Mouse (Mus musculus): ENCODE results near the gene Stom. TPM values are rescaled to one million over a fixed set of nuclear protein-coding genes. Genes with fewer than 3 reads are reported as not detected.

Stom gene
- polyA plus RNA-seq, 1 experiment from 2014 or later, result 15.4 TPM

DNA sequence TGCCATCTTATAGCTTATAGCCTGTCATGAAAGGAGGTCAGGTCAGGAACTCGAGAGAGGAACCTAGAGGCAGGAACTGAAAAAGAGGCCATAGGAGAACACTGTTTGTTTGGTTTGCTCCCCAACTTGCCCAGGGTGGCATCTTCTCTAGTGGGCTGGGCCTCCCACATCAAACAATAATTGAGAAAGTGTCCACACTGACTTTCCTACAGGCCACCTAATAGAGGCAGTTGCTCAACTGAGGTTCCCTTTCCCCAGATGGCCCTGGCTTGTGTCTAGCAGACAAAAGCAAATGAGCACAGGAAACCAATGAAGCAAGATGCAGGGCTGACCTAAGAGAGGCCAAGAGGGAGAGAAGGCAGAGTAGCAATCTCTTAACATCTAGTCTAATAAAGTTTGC, 28.6 kb downstream of the Stom start:
- H3K27me3 ChIP-seq (ENCODE audit: control insufficient read depth, insufficient read depth, low read length), result no peaks in the 10 kb centered on the region
- 68% methylated on average over 1 of the region's 1 CpGs for WGBS
- no peak for DNase-seq (ENCODE audit: low spot score, missing footprints)
- no peak overlapping the region for H3K9ac ChIP-seq (ENCODE audit: low read length)
- H3K36me3 ChIP-seq (ENCODE audit: control insufficient read depth, insufficient read depth, low read length), result no peaks in the 10 kb centered on the region
- no peak overlapping the region for H3K27ac ChIP-seq (ENCODE audit: low read depth, low read length)
- no peak overlapping the region for H3K4me2 ChIP-seq
- no peaks in the 10 kb centered on the region for H3K9me3 ChIP-seq (ENCODE audit: control insufficient read depth, low read length)
- no peak overlapping the region for H3K4me3 ChIP-seq (ENCODE audit: low read depth, low read length)
- no peaks in the 10 kb centered on the region for H3K4me1 ChIP-seq (ENCODE audit: control insufficient read depth, insufficient read depth, low read length)
- ATAC-seq (ENCODE audit: low FRiP score), result no peak

DNA sequence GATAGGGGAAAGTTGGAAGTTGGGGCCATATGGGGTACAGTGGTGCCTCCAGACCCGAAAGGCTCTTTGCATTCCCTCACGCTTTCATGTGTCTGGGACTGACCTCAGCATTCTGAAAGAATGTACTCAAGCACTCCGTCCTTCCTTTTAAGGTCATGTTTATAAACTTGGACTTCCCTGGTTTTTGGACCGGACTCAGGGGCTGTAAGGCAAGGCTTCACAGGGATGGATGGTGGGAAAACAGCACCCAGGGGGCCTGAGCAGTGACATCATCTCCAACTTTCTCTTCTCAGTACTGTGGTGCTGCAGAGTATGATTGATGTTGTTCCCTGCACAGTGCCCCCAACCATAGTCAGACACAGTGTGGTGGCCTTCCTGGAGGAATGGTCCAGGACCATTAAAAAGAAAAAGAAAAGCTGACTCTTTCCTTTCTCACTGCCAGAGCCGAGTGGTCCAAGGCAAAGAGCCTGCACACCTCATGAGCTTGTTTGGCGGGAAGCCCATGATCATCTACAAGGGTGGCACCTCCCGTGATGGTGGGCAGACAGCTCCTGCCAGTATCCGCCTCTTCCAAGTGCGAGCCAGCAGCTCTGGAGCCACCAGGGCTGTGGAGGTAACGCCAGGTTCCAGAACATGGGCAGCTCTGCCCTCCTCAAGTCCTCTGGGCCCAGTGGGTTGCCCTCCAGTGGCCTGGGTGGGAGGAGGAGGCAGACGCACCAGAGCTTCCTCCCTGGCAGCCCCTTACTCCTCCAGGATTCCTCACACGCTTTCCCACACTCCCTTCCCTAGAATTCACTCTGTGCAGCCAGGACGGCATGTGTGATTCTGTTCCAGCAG, 34.5 kb downstream of the Stom start:
- WGBS, result 84% methylated on average over 13 of the region's 13 CpGs
- ATAC-seq (ENCODE audit: low FRiP score) (no peak), DNase-seq (ENCODE audit: low spot score, missing footprints) (no peak)
- H3K36me3 ChIP-seq (ENCODE audit: control insufficient read depth, insufficient read depth, low read length), result no peaks in the 10 kb centered on the region
- H3K4me3 ChIP-seq (ENCODE audit: low read depth, low read length), result no peak overlapping the region
- no peak overlapping the region for H3K4me2 ChIP-seq
- no peak overlapping the region for H3K9ac ChIP-seq (ENCODE audit: low read length)
- H3K27me3 ChIP-seq (ENCODE audit: control insufficient read depth, insufficient read depth, low read length), result no peaks in the 10 kb centered on the region
- no peak overlapping the region for H3K27ac ChIP-seq (ENCODE audit: low read depth, low read length)
- no peaks in the 10 kb centered on the region for H3K9me3 ChIP-seq (ENCODE audit: control insufficient read depth, low read length)
- no peaks in the 10 kb centered on the region for H3K4me1 ChIP-seq (ENCODE audit: control insufficient read depth, insufficient read depth, low read length)

DNA sequence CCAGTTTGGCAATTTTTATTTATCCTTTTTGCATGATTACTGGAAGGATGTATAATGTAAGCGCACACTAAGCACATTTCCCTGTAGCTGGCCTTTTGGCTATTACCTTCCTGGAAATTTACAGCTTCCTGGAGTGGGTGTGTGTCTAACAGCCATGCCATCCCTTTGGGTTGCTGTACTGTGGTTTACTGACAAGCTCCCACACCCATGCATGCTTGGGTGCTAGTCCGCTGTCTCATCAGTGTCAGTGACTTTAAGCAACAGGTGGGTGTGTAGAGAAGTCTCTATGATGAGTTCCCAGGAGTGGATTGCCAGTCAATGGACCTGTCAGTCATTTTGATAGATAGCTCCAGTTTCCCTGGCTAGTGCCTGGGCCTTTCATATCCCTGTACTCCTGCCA, 37.3 kb downstream of the Stom start:
- ATAC-seq (ENCODE audit: low FRiP score) (no peak), DNase-seq (ENCODE audit: low spot score, missing footprints) (no peak)
- H3K9ac ChIP-seq (ENCODE audit: low read length), result no peak overlapping the region
- no peak overlapping the region for H3K4me3 ChIP-seq (ENCODE audit: low read depth, low read length)
- no peaks in the 10 kb centered on the region for H3K27me3 ChIP-seq (ENCODE audit: control insufficient read depth, insufficient read depth, low read length)
- H3K4me1 ChIP-seq (ENCODE audit: control insufficient read depth, insufficient read depth, low read length), result no peaks in the 10 kb centered on the region
- WGBS, result 95% methylated on average over 2 of the region's 2 CpGs
- no peak overlapping the region for H3K27ac ChIP-seq (ENCODE audit: low read depth, low read length)
- no peak overlapping the region for H3K4me2 ChIP-seq
- no peaks in the 10 kb centered on the region for H3K36me3 ChIP-seq (ENCODE audit: control insufficient read depth, insufficient read depth, low read length)
- H3K9me3 ChIP-seq (ENCODE audit: control insufficient read depth, low read length), result no peaks in the 10 kb centered on the region

DNA sequence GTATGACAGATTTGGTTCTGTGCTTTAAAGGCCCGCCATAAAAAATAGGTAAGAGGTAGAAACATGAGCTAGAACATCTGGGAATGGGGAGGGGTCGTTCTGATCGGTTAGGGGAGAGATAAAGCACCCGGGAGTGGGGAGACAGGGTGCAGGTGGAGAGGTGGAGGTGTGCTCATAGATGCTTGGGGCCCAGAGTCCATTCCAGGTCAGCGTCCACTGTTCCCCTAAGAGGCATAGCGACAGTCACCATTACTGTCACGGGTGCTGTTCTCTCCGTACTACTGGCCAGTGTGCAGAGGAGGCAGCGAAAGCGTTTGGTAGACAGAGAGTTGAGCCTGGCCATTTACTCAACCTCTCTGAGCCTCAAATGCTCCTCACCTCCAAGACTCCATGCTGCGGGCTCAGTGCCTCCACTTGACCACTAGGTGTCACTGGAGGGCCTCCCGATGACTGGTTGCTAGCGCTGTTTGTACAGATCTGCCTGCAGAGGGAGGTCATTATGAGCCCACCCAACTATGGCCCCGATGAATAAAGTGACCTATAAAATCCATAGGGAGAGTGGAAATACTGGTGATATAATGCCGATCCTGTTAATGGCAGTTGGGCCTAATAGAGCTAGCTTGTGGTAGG, 39.0 kb downstream of the Stom start:
- no peak overlapping the region for H3K4me3 ChIP-seq (ENCODE audit: low read depth, low read length)
- 26% methylated on average over 15 of the region's 15 CpGs for WGBS
- ATAC-seq (ENCODE audit: low FRiP score), result peak; percentile 75
- no peak overlapping the region for H3K4me2 ChIP-seq
- no peaks in the 10 kb centered on the region for H3K27me3 ChIP-seq (ENCODE audit: control insufficient read depth, insufficient read depth, low read length)
- H3K27ac ChIP-seq (ENCODE audit: low read depth, low read length), result no peak overlapping the region
- DNase-seq (ENCODE audit: low spot score, missing footprints), result peak; percentile 96
- no peaks in the 10 kb centered on the region for H3K36me3 ChIP-seq (ENCODE audit: control insufficient read depth, insufficient read depth, low read length)
- no peaks in the 10 kb centered on the region for H3K4me1 ChIP-seq (ENCODE audit: control insufficient read depth, insufficient read depth, low read length)
- H3K9ac ChIP-seq (ENCODE audit: low read length), result no peak overlapping the region
- H3K9me3 ChIP-seq (ENCODE audit: control insufficient read depth, low read length), result no peaks in the 10 kb centered on the region

DNA sequence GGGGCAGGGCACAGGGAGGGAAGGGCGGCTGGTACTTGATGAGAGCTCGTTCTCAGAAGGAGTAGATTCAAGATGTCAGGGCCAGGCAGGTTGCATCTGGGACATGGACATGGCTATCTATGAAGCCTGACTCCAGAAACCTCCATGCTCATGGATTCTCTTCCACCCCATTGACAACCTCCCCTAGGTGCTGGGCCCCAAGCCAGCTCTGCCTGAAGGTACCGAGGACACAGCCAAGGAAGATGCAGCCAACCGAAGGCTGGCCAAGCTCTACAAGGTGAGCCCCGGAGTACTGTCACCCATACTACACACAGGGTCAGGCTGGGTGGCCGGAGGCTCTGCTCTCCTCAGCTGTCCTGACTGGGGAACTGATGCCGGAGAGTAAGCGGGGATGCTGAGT, 43.5 kb downstream of the Stom start:
- H3K9ac ChIP-seq (ENCODE audit: low read length), result no peak overlapping the region
- ATAC-seq (ENCODE audit: low FRiP score) (no peak), DNase-seq (ENCODE audit: low spot score, missing footprints) (no peak)
- no peaks in the 10 kb centered on the region for H3K36me3 ChIP-seq (ENCODE audit: control insufficient read depth, insufficient read depth, low read length)
- H3K4me1 ChIP-seq (ENCODE audit: control insufficient read depth, insufficient read depth, low read length), result no peaks in the 10 kb centered on the region
- H3K4me2 ChIP-seq, result no peak overlapping the region
- WGBS, result 92% methylated on average over 8 of the region's 8 CpGs
- H3K27me3 ChIP-seq (ENCODE audit: control insufficient read depth, insufficient read depth, low read length), result no peaks in the 10 kb centered on the region
- H3K9me3 ChIP-seq (ENCODE audit: control insufficient read depth, low read length), result no peaks in the 10 kb centered on the region
- H3K4me3 ChIP-seq (ENCODE audit: low read depth, low read length), result no peak overlapping the region
- H3K27ac ChIP-seq (ENCODE audit: low read depth, low read length), result no peak overlapping the region

DNA sequence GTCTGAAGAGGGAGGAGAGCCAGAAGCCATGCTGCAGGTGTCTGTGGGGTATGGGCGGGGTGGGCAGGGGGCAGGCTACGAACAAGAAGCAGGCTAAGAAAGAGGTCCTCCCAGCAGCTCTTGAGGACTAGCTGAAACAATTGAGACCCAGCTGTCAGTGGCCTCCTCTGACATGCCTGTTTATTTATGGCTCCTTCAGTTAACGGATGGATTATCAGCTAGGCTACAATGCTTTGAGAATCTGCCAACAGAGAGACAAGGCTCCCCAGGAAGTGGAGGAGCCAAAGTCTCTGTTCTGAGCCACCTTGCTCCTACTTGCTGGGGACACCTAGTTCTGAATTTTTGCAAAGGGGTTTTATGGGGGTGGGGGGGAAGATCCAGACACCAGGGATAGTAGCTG, 44.1 kb downstream of the Stom start:
- Histone ChIP-seq H3K9ac (ENCODE audit: low read length) (no peak overlapping the region), H3K36me3 (ENCODE audit: control insufficient read depth, insufficient read depth, low read length) (no peaks in the 10 kb centered on the region), H3K27ac (ENCODE audit: low read depth, low read length) (no peak overlapping the region), H3K4me2 (no peak overlapping the region), H3K4me1 (ENCODE audit: control insufficient read depth, insufficient read depth, low read length) (no peaks in the 10 kb centered on the region), H3K27me3 (ENCODE audit: control insufficient read depth, insufficient read depth, low read length) (no peaks in the 10 kb centered on the region), H3K4me3 (ENCODE audit: low read depth, low read length) (no peak overlapping the region), H3K9me3 (ENCODE audit: control insufficient read depth, low read length) (no peaks in the 10 kb centered on the region)
- no peak for ATAC-seq (ENCODE audit: low FRiP score)
- 71% methylated on average over 3 of the region's 3 CpGs for WGBS
- no peak for DNase-seq (ENCODE audit: low spot score, missing footprints)

DNA sequence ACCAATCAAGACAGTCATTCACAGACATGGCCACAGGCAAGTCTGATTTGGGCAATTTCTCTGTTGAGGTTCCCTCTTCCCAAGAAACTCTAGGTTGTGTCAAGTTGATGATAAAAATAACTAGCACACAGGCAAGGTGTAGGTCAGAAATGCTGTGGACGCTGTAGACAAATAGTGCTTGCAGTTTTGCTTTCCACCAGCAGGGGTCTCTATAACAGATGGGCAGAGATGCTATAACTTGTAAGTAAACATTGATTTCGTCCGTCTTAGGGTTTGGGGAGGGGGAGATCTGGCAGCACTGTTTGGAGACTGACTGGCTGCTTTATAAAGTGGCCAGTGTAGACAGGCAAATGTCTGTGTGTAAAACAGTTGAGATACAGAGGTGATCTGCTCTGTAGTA, 44.9 kb downstream of the Stom start:
- no peak overlapping the region for H3K9ac ChIP-seq (ENCODE audit: low read length)
- H3K4me2 ChIP-seq, result no peak overlapping the region
- H3K9me3 ChIP-seq (ENCODE audit: control insufficient read depth, low read length), result no peaks in the 10 kb centered on the region
- H3K4me3 ChIP-seq (ENCODE audit: low read depth, low read length), result no peak overlapping the region
- no peaks in the 10 kb centered on the region for H3K4me1 ChIP-seq (ENCODE audit: control insufficient read depth, insufficient read depth, low read length)
- H3K27ac ChIP-seq (ENCODE audit: low read depth, low read length), result no peak overlapping the region
- DNase-seq (ENCODE audit: low spot score, missing footprints), result peak; percentile 94
- H3K36me3 ChIP-seq (ENCODE audit: control insufficient read depth, insufficient read depth, low read length), result no peaks in the 10 kb centered on the region
- WGBS, result 19% methylated on average over 3 of the region's 3 CpGs
- no peaks in the 10 kb centered on the region for H3K27me3 ChIP-seq (ENCODE audit: control insufficient read depth, insufficient read depth, low read length)
- ATAC-seq (ENCODE audit: low FRiP score), result no peak

DNA sequence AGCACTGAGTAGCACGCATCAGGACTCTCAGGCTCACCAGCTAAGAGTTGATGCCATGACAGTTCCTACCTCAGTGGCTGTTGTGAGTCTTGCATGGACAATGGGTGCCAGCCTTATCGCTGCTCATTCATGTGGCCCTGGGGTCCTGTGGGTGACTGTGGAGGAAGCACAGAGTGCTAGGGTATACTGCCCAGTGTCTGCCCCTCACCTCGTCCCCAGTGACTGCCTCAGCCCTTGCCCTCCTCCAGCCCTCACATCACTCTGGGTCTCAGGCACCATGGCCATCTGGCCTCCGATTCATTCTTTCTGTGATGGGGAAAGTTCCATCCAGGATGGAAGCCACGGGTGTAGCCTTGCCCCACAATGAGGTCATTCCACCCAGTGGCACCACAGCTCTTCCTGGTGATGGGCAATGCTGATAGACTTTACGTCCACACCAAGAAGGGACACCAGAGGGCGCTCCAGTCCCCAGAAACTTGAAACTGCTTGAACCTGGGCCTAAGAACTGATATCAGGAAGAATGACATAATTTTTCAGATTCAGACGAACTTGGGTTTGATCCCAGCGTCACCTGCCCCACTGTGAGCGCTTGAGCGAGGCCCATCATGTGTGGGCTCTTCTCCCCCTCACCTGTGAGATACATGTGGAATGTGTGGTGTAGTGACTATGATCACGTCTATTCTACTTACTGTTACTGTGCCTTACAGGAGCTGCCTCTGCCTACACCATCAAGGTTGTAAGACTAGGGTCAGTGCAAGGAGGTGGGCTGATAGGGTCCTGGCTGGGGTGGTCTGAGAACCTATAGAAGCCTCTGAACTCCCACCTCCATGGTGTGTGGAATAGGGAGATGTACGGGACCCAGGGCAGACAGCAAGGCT, 47.8 kb downstream of the Stom start:
- H3K4me3 ChIP-seq (ENCODE audit: low read depth, low read length), result no peak overlapping the region
- H3K4me2 ChIP-seq, result no peak overlapping the region
- no peaks in the 10 kb centered on the region for H3K36me3 ChIP-seq (ENCODE audit: control insufficient read depth, insufficient read depth, low read length)
- H3K9ac ChIP-seq (ENCODE audit: low read length), result no peak overlapping the region
- no peaks in the 10 kb centered on the region for H3K4me1 ChIP-seq (ENCODE audit: control insufficient read depth, insufficient read depth, low read length)
- H3K27ac ChIP-seq (ENCODE audit: low read depth, low read length), result no peak overlapping the region
- WGBS, result 45% methylated on average over 13 of the region's 13 CpGs
- DNase-seq (ENCODE audit: low spot score, missing footprints) (peak; percentile 99), ATAC-seq (ENCODE audit: low FRiP score) (peak; percentile 38; the same call in 1 of the 2 replicates)
- H3K27me3 ChIP-seq (ENCODE audit: control insufficient read depth, insufficient read depth, low read length), result no peaks in the 10 kb centered on the region
- H3K9me3 ChIP-seq (ENCODE audit: control insufficient read depth, low read length), result no peaks in the 10 kb centered on the region

Measured in midbrain, embryonic 11.5 days (tissue).